Mouse (Mus musculus) small intestine, adult 2 months (tissue): ENCODE results near the gene Ndufb5.

Experiments used
- CTCF ChIP-seq: fragments of 200-500 bp; IDR thresholded peaks from 2 replicates; pipeline ENCODE4 v1.5.1; 2012; ENCODE audit warnings: low read depth, mild to moderate bottlenecking, control low read depth, inconsistent platforms, low read length, moderate library complexity, mixed read lengths; ENCODE audit not compliant: insufficient replicate concordance, insufficient read length; ENCODE audit errors: extremely low read depth
- POLR2A ChIP-seq: fragments of 200-500 bp; IDR thresholded peaks from 2 replicates; pipeline ENCODE4 v1.6.1; 2012; ENCODE audit warnings: low read depth, mild to moderate bottlenecking, control low read depth, inconsistent platforms, low read length, moderate library complexity

- no peak for TF ChIP-seq CTCF
- TF ChIP-seq POLR2A, result no peak
These were observed 5.5 kb downstream of the Ndufb5 start for GRCm38 (mm10) chr3:32742276-32742780.
